Mouse (Mus musculus): ENCODE results near the gene Pbld2. TPM values are rescaled to one million over a fixed set of nuclear protein-coding genes. Genes with fewer than 3 reads are reported as not detected.

Pbld2 gene
- 0.88 and 1.1 TPM in 2 replicates for polyA plus RNA-seq (2015; fragmentation: Nextera tagmentation; extraction: Ambion mirVana)

DNA sequence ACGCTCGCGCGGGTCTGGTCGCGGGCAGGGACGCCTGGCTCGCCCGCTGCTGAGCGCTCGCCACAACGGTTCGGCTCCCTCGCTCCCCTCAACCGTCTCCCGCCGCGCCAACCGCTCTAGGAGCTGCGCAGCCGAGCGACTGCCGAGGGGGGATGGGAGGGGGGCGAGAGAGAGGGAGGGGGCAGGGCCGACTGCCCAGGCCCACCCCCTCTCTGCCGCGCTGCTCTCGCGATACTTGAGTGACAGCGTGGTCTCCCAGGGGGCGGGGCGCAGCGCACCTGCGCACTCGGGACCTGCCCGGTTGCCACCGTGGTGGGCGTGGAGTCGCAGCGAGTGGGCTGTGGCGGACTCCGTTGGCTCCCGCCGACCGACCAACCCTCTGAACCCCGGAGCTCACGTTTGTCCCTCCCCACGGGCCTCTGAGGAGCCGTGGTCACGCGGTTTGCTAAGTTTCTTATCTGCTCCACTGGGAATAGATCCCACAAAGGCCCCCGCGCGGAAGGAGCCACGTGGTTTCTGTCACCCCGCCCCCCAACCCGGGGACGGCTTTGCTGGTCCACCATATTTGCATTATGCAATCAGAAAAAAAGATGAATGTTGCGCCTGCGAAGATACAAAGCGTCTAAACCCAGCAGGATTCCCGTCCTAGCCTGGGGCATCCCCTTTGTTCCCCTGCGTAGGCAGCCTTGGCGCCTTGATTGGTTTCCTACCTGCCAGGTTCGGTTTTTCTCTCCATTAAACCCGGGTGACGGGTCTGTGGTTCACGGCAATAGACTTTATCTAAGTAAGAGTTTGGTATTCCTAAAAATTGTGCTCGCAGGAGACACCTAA is at the start of gene Pbld2, which contains the start of gene Hnrnph3:
Gene Pbld2, plus strand, starts transcription at position 567 of the 831 bp plus-strand sequence.
Gene Hnrnph3, minus strand, starts transcription at position 469 of the 831 bp plus-strand sequence.
- under 1% methylated on average over 54 of the region's 69 CpGs for WGBS
- Histone ChIP-seq H3K4me1 (replicated peaks) (peaks cover 64% of the 10 kb centered on the region), H3K27me3 (no peaks in the 10 kb centered on the region), H3K36me3 (no peaks in the 10 kb centered on the region), H3K9me3 (no peaks in the 10 kb centered on the region), H3K4me3 (peak within 1 kb of the TSS; percentile 94), H3K27ac (peak within 1 kb of the TSS; percentile 100), H3K4me2 (peak within 1 kb of the TSS; percentile 88), H3K9ac (peak within 1 kb of the TSS; percentile 100)
- peak; percentile 94 for ATAC-seq (ENCODE audit: low FRiP score)

DNA sequence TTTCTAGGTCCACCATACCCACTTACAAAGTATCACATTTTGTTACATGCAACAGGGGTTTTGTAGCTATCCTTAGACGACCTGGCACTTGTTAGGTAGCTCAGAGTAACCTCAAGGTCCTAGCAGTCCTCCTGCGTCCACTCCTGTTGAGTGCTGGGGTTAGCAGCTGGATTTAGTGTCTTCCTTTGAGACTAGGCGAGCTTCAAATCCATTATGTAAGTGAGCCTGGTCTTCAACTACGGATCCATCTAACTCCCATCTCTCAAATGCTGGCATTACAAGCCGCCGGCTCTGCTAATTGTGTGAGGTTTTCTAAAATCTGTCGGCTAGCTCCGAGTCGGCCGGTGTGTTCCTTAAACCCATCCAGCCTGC is 44.5 kb upstream of the Pbld2 start:
- 9% methylated on average over 10 of the region's 10 CpGs for WGBS
- H3K36me3 ChIP-seq, result peaks cover 24% of the 10 kb centered on the region
- ATAC-seq (ENCODE audit: low FRiP score), result peak; percentile 18; the same call in 1 of the 2 replicates

DNA sequence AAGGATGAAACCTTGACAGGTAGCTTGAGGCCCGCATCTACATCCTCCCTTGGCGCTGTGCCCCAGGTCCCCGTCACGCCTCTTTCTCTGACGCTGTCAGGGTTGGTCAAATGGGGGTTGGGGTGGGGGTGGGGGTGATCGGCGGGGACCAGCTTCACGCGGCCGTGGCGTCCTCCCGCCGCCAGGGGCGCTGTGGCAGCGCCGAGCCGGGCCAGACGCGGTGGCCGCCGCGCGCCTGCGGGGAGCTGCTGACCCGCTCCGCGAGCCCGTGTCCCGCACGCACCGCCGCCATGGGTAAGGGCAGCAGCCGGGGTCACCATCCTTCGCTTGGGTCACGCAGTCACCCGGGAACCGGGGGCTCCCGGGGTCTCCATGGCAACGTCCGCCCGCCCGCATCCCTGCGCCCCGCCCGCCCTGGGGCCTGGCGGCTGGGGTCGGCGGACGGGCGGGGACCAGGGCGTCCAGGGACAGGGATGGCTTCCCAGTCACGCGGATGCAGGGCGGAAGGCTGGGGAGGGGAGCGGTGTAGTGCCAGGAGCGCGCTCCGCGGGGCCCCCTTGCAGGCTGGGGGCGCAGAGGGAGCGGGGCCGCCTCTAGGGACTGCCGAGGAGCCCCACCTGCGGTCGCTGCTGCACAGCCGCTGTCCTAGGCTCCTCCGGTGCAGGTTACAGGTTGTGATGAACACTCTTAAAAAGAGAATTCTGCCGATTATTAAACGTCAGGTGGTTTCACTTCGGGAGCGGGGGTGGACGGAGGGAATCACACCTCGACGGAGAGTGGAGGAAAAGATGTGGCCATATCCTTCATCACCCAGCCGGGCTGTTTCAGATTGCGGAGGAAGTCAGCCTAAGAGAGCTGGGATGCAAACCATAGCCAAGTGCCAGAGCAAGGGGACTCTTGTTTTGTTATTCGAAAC is 43.8 kb upstream of the Pbld2 start, which contains the start of gene Rufy2:
Gene Rufy2, plus strand, starts transcription at position 185 of the 916 bp plus-strand sequence.
- H3K9ac ChIP-seq, result peak within 1 kb of the TSS; percentile 96

More for the DNA sequence above, 44.5 kb upstream of the Pbld2 start:
- Histone ChIP-seq H3K9me3 (no peaks in the 10 kb centered on the region), H3K4me2 (peak overlapping the region; percentile 56), H3K4me3 (peak overlapping the region; percentile 90), H3K27ac (peak overlapping the region; percentile 92), H3K4me1 (replicated peaks) (peaks cover 24% of the 10 kb centered on the region), H3K27me3 (no peaks in the 10 kb centered on the region), H3K9ac (peak overlapping the region; percentile 96)

DNA sequence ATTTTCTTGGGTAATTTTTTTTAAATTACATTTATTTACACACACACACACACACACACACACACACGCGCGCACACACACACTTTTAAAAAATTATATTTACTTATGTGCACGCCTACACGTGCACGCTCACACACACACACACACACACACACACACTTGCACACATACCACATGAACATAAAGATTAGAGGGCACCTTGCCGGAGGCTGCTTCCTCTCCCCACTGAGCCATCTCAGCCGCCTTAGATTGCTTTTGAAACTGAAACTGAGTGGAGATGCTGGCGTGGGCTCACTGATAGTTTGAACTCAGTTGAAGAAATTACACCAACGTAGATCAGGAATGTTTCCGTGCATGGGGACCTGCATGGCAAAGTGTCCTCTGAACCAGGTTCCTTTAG is 40.0 kb upstream of the Pbld2 start:
- Histone ChIP-seq H3K4me3 (no peak overlapping the region), H3K9ac (no peak overlapping the region), H3K4me1 (replicated peaks) (peaks cover 24% of the 10 kb centered on the region), H3K4me2 (no peak overlapping the region), H3K9me3 (no peaks in the 10 kb centered on the region), H3K27ac (no peak overlapping the region), H3K27me3 (no peaks in the 10 kb centered on the region), H3K36me3 (peaks cover 62% of the 10 kb centered on the region)
- 93% methylated on average over 11 of the region's 11 CpGs for WGBS
- no peak for ATAC-seq (ENCODE audit: low FRiP score)

More for the DNA sequence above, 43.8 kb upstream of the Pbld2 start, which contains the start of gene Rufy2:
- no peaks in the 10 kb centered on the region for H3K27me3 ChIP-seq
- peak; percentile 94 for ATAC-seq (ENCODE audit: low FRiP score)
- peak within 1 kb of the TSS; percentile 92 for H3K27ac ChIP-seq
- WGBS, result under 1% methylated on average over 74 of the region's 77 CpGs
- peaks cover 24% of the 10 kb centered on the region for H3K4me1 ChIP-seq (replicated peaks)
- H3K4me3 ChIP-seq, result peak within 1 kb of the TSS; percentile 90
- H3K9me3 ChIP-seq, result no peaks in the 10 kb centered on the region
- peak within 1 kb of the TSS; percentile 56 for H3K4me2 ChIP-seq
- peaks cover 30% of the 10 kb centered on the region for H3K36me3 ChIP-seq

DNA sequence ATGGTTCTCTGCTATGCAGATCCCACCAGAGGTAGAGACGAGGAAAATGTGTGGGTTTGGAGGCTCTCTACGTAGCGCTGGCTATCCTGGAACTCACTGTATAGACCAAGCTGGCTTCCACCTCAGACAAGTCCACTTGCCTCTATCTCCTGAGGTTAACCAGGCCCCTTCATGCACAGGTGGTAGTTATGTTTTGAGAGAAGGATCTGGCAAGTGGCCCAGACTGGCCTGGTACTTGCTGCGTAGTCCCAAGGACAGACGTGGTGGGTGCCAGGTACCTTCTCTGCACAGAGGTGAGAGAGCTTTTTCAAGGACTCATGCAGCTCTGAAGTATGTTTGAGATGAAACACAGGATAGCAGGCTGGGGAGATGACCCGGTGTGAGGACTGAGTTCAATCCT is 39.6 kb upstream of the Pbld2 start:
- 97% methylated on average over 6 of the region's 6 CpGs for WGBS
- Histone ChIP-seq H3K4me2 (no peak overlapping the region), H3K36me3 (peaks cover 66% of the 10 kb centered on the region), H3K27me3 (no peaks in the 10 kb centered on the region), H3K9me3 (no peaks in the 10 kb centered on the region), H3K9ac (no peak overlapping the region), H3K4me1 (replicated peaks) (peaks cover 21% of the 10 kb centered on the region), H3K27ac (no peak overlapping the region), H3K4me3 (no peak overlapping the region)
- ATAC-seq (ENCODE audit: low FRiP score), result no peak

DNA sequence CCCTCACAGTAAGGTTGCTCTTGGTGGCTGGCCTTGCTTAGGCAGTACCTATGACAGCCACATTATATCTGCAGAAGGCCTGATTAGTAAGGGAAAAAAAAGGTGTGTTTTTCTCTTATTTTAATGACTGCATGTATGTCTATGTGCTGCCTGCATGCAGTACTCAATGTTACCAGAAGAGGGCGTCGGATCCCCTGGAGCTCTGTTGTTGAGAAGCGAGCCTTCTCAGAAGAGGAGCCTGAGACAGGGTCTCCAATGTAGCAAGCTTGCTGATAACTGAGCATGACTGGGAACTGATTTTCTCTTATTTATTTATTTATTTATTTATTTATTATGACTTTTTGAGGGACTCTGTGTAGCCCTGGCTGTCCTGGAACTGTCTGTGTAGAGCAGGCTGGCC is 36.8 kb upstream of the Pbld2 start:
- Histone ChIP-seq H3K27ac (no peak overlapping the region), H3K27me3 (no peaks in the 10 kb centered on the region), H3K4me2 (no peak overlapping the region), H3K4me3 (no peak overlapping the region), H3K4me1 (replicated peaks) (peaks cover under 1% of the 10 kb centered on the region; the same call in 1 of the 2 replicates), H3K9me3 (no peaks in the 10 kb centered on the region), H3K36me3 (peaks cover 93% of the 10 kb centered on the region), H3K9ac (no peak overlapping the region)
- WGBS, result 24% methylated on average over 3 of the region's 3 CpGs
- ATAC-seq (ENCODE audit: low FRiP score), result no peak

DNA sequence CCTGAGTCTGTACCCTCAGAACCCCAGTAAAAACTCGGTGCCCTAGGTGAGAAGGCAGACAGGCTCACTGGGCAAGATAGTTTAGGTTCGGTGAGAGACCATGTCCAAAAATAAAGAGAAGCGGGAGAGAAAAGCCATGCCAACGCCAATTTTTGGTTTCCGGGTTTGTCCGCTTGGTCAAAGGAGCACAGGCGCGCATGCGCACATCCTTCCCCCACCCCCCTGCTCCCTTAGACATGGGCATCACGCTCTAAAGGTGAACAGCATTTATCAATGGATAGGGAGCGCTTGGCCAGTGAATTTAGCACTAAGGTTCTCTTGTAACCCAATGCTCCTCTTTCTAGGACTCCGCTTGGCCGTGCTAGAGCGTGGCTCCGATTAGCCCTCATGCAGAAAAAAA is 33.5 kb upstream of the Pbld2 start:
- Histone ChIP-seq H3K9ac (no peak overlapping the region), H3K36me3 (peaks cover 93% of the 10 kb centered on the region), H3K4me3 (no peak overlapping the region), H3K9me3 (no peaks in the 10 kb centered on the region), H3K4me1 (replicated peaks) (no peaks in the 10 kb centered on the region), H3K4me2 (no peak overlapping the region), H3K27ac (no peak overlapping the region), H3K27me3 (no peaks in the 10 kb centered on the region)
- ATAC-seq (ENCODE audit: low FRiP score), result no peak
- WGBS, result 92% methylated on average over 15 of the region's 15 CpGs

DNA sequence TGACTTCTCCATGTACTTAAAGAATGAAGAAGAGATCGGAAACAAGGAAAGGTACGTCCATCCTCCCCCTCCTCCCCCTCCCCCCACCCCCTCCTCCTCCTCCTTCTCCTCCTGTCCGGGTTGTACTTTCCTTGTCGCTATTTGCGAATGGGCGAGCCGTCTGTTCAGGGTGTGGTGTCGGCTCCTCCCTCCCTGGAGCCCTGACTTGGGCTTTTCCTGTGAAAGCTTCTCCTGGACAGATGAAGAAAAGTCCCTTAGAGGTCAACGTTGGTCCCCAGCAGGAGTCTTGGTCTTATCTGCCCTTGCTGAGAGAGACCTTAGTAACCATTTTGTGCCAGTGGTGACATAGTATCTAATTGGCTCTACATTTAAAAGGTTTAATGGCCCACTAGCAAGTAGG is 30.1 kb upstream of the Pbld2 start:
- Histone ChIP-seq H3K36me3 (peaks cover 95% of the 10 kb centered on the region), H3K4me1 (replicated peaks) (no peaks in the 10 kb centered on the region), H3K27ac (no peak overlapping the region), H3K9me3 (no peaks in the 10 kb centered on the region), H3K27me3 (no peaks in the 10 kb centered on the region), H3K4me2 (no peak overlapping the region), H3K9ac (no peak overlapping the region), H3K4me3 (no peak overlapping the region)
- WGBS, result 97% methylated on average over 7 of the region's 9 CpGs
- ATAC-seq (ENCODE audit: low FRiP score), result no peak

DNA sequence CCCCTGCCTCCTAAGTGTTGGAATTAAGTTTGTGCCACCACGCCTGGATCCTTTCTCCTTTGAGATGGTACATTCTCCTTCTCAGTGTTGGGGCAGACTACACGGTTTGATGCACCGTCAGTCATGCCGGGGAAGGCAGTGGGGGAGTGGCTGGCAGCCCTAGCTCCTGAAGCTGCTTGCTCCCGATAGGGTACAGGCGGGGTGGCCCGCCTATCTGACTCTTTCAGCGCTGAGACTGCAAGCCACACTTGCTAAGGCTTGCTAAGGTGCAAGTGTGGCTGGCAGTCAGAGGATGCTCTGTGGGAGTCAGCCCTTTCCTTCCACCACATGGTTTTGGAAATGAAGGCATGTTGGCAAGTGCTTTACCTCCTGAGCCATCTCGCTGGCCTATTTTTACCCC is 23.5 kb upstream of the Pbld2 start:
- WGBS, result 72% methylated on average over 9 of the region's 9 CpGs

DNA sequence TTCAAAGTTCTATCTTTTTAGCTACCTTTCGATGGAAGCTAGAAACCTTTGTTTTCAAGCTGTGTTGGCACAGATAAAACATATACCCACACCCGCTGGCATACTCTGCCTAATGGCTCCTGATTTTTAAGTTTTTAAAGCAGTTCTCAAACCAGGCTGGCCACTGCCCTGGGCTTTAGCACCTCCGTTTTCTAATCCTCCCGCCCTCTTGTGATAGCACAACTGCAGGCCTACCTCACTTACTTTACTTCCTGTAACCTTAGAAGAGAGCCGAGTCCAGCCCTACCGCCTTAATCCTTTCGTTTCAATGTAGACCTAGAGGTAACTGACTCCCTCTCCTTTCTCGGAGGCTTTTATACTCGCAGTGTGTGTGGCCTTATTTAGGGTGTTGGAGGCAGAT is 20.9 kb upstream of the Pbld2 start:
- H3K27me3 ChIP-seq, result no peaks in the 10 kb centered on the region
- no peak overlapping the region for H3K4me3 ChIP-seq
- H3K4me1 ChIP-seq (replicated peaks), result no peaks in the 10 kb centered on the region
- no peak overlapping the region for H3K4me2 ChIP-seq
- no peaks in the 10 kb centered on the region for H3K9me3 ChIP-seq
- 86% methylated on average over 9 of the region's 9 CpGs for WGBS
- no peak for ATAC-seq (ENCODE audit: low FRiP score)
- H3K27ac ChIP-seq, result no peak overlapping the region
- peaks cover 94% of the 10 kb centered on the region for H3K36me3 ChIP-seq
- H3K9ac ChIP-seq, result no peak overlapping the region

More for the DNA sequence above, 23.5 kb upstream of the Pbld2 start:
- H3K4me2 ChIP-seq, result no peak overlapping the region
- H3K27me3 ChIP-seq, result no peaks in the 10 kb centered on the region
- ATAC-seq (ENCODE audit: low FRiP score), result no peak
- peaks cover 93% of the 10 kb centered on the region for H3K36me3 ChIP-seq
- H3K4me3 ChIP-seq, result no peak overlapping the region
- no peaks in the 10 kb centered on the region for H3K4me1 ChIP-seq (replicated peaks)
- no peaks in the 10 kb centered on the region for H3K9me3 ChIP-seq
- H3K9ac ChIP-seq, result no peak overlapping the region
- no peak overlapping the region for H3K27ac ChIP-seq

DNA sequence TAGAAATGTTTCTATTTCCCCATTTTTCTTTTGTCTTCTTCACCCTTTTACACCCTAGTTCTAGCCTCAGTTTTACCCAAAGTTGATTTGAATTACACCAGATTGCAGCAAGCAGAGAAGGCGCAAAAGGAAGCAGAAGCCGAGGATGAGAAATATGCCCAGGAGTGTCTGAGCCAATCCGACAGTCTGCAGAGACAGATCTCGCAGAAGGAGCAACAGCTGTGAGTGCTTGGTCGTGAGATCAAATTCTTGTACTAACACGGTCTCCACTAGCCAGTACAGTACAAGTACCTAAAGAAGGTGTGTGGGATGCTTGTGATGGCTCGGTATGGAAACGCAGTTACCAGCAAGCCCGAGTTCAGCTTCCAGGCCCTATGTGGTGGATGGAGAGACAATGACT is 19.6 kb upstream of the Pbld2 start:
- Histone ChIP-seq H3K36me3 (peaks cover 91% of the 10 kb centered on the region), H3K4me1 (replicated peaks) (no peaks in the 10 kb centered on the region), H3K4me3 (no peak overlapping the region), H3K27me3 (no peaks in the 10 kb centered on the region), H3K9ac (no peak overlapping the region), H3K27ac (no peak overlapping the region), H3K4me2 (no peak overlapping the region), H3K9me3 (no peaks in the 10 kb centered on the region)
- WGBS, result 92% methylated on average over 9 of the region's 9 CpGs
- no peak for ATAC-seq (ENCODE audit: low FRiP score)

DNA sequence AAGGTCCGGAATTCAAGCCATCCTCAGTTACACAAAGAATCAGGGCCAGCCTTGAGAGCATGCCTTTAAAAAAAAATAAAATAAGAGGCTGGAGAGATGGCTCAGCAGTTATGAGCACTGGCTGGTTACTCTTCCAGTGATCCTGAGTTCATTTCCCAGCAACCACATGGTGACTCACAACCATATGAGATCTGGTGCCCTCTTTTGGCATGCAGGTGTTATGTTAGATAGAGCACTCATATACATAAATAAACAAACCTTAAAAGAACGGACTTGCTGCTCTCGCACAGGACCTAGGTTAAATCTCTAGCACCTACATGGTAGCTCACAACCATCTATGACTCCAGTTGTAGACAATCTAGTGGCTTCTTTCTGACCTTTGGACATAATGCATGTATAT is 15.9 kb upstream of the Pbld2 start:
- H3K27ac ChIP-seq, result peak overlapping the region; percentile 2; the same call in 1 of the 2 replicates
- H3K36me3 ChIP-seq, result peaks cover 91% of the 10 kb centered on the region
- no peaks in the 10 kb centered on the region for H3K9me3 ChIP-seq
- WGBS, result 78% methylated on average over 3 of the region's 3 CpGs
- no peak overlapping the region for H3K4me2 ChIP-seq
- H3K4me1 ChIP-seq (replicated peaks), result no peaks in the 10 kb centered on the region
- no peaks in the 10 kb centered on the region for H3K27me3 ChIP-seq
- H3K9ac ChIP-seq, result no peak overlapping the region
- no peak for ATAC-seq (ENCODE audit: low FRiP score)
- H3K4me3 ChIP-seq, result no peak overlapping the region

Data from hindbrain, embryonic 13.5 days (tissue).